Mouse (Mus musculus): ENCODE results near the gene Dhx29.

The Dhx29 gene

DNA sequence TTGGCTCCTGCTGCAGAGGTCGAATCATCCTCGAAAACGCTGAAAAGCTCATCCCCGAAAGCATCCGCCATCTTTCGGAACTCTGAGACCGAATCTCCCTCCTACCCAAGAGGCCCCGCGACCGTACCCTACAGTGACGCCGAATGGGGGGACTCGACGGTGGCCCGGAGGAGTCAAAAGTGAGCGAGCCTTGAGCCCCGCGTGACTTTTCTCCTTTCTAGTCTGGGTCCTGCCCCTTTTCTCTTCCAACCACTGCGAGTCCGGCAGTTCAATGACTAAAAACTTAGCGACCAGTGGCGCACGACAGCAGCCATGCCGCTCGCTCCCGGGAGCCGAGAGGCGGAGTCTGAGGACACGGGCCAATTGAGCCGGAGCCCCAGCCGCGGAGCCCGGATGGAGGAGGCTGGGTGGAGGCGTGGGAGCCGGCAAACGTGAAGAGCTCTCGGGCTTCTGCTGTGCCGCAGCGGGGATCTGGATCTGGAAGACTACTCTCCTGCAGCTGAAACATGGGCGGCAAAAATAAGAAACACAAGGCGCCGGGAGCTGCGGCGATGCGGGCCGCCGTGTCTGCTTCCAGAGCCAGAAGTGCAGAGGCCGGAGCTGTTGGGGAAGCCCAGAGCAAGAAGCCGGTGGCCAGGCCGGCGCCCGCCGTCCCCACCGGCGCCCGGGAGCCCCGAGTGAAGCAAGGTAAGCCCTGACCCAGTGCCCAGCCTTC, at the start of gene Dhx29, which contains the start of gene Mtrex:
TSS of gene Dhx29 (plus strand) at position 168 of the 715 bp plus-strand sequence.
TSS of gene Mtrex (minus strand) at position 112 of the 715 bp plus-strand sequence.
- in situ Hi-C loops (cut with MboI; ENCODE audit: low sequenced_read_pairs), result no loop called here

GRCm38 (mm10) chr13:112887234-112887633, 40.0 kb upstream of the Dhx29 start:
- in situ Hi-C loops (cut with MboI; ENCODE audit: low sequenced_read_pairs), result no loop called here

- in situ Hi-C loops (cut with MboI; ENCODE audit: low sequenced_read_pairs), result no loop called here
Measured at GRCm38 (mm10) chr13:112902176-112902575, 25.1 kb upstream of the Dhx29 start.

DNA sequence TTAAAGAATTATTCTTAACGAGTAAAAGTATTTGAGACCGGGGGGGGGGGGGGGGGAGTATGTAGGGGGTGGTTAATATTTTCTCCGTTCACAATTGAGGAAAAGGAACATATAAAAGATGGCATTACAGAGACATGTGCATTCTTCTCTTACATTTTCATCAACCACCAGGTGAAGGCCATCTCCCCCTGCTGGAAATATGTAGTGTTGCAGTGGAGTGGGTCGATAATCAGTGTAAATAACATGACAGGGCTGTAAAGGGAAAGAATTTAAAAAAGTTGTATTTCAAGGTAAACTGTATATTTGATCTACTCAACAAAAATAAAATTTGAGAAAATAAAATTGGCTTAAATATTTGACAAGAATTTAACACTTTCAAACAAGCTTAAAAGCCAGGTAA, 17.6 kb upstream of the Dhx29 start:
- in situ Hi-C loops (cut with MboI; ENCODE audit: low sequenced_read_pairs), result loop anchor here (10.0 kb wide), 1 partner anchor 235 kb away; no protein-coding TSS in a partner anchor

- in situ Hi-C loops (cut with MboI; ENCODE audit: low sequenced_read_pairs), result loop anchor here (10.0 kb wide), 1 partner anchor 236 kb away; no protein-coding TSS in a partner anchor
Measured at GRCm38 (mm10) chr13:112910434-112910833, 16.8 kb upstream of the Dhx29 start.

DNA sequence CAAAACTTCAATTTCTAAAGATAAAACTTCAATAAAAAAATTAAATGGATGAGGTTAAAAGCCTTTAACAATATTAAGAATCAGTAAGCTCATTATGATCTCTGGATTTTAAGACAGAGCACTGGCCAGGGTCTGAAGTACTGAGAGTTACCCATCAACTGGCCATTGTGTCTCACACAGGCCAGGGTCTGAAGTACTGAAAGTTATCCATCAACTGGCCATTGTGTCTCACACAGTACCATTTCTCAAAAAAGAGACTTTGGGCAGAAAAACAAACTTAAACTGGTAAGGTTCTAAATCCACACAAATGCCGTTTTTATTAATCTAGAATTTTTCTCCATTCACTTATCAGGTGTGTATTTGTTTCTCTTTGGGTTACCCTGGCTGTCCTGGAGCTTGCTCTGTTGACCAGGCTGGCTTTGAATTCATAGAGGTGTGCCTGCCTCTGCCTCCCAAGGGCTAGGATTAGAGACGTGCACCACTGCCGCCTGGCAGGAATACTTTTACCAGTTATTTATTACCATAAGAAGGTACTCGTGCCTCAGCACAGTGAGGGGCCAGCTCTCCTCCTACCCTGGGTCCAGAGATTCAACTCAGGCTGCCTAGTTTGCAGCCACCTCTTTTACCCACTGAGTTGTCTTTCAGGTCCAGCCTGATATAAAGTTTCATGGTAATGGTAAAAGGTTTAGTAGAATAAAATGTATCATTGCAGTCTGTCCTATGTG, 8.0 kb upstream of the Dhx29 start:
- in situ Hi-C loops (cut with MboI; ENCODE audit: low sequenced_read_pairs), result loop anchor here (10.0 kb wide), 1 partner anchor 245 kb away; no protein-coding TSS in a partner anchor

DNA sequence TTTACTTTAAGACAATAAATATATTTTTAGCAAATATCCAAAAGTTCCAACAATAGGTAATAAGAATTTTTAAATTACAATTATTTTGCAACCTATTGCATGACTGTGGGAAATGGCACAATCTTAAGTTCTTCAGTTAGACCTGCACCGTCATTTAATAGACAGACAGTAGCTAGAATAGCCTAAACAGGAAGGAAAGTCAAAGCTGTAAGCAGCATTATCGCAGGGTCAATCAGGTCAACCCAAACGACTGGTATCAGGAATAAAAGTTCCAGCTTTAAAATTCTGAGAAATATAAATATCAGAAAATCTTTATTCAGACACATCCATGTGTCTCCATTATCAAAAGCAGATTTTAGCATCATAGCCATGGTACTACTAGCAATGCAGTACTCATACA, 6.3 kb upstream of the Dhx29 start:
- in situ Hi-C loops (cut with MboI; ENCODE audit: low sequenced_read_pairs), result no loop called here

- in situ Hi-C loops (cut with MboI; ENCODE audit: low sequenced_read_pairs), result no loop called here
Measured at GRCm38 (mm10) chr13:112925266-112925665, 2.0 kb upstream of the Dhx29 start.

GRCm38 (mm10) chr13:112925976-112926375, 1.3 kb upstream of the Dhx29 start:
- in situ Hi-C loops (cut with MboI; ENCODE audit: low sequenced_read_pairs), result no loop called here

DNA sequence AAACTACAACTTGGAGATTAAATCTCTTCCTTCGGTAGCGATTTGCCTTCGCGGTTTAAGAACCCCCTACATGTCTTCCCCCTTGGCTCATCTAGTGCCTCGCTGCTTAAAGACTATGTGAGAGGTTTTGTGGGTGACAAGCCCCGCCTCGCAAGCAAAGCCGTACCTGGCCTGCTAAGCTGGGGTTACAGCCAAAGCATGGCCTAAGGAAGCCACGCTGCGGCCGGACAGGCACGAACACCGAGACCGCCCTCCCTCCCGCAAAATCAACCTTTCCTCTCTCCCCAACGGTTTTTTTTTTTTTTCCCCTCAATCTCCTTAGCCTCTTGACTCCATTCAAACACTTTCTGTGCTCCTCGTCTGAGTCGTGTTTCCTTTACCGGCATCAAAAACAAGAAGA, 458 bp upstream of the Dhx29 start:
- in situ Hi-C loops (cut with MboI; ENCODE audit: low sequenced_read_pairs), result no loop called here

DNA sequence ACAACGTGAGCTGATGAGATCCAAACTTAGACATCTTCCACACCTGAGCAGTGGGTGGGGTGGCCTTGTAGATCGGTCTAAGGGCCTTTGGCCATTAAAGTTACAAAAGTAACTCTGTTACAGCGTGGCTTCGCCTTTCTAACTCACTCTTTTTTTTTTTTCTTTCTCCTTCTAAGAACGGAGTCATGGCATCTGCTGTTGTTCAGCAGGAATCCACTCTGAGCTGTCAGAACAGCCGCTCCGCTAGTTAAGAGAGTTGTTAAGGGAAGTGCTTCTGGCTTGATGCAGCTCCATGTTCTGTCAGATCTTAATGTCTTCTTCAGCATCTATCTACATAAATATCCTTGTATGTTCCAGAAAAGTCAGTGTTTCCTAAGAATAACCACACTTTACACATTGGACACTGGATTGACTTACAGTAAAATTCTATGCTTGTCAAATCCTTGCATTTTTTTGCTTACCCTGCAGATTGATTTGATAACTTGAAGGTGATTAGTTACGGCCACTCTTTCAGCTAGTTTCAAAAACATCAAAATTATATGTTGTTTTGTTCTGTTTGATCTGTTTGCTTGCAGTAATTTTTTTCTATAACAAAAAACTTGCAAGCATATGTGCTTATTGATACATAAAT, 899 bp downstream of the Dhx29 start:
- in situ Hi-C loops (cut with MboI; ENCODE audit: low sequenced_read_pairs), result no loop called here

- in situ Hi-C loops (cut with MboI; ENCODE audit: low sequenced_read_pairs), result no loop called here
Measured at GRCm38 (mm10) chr13:112938130-112938529, 10.9 kb downstream of the Dhx29 start.

DNA sequence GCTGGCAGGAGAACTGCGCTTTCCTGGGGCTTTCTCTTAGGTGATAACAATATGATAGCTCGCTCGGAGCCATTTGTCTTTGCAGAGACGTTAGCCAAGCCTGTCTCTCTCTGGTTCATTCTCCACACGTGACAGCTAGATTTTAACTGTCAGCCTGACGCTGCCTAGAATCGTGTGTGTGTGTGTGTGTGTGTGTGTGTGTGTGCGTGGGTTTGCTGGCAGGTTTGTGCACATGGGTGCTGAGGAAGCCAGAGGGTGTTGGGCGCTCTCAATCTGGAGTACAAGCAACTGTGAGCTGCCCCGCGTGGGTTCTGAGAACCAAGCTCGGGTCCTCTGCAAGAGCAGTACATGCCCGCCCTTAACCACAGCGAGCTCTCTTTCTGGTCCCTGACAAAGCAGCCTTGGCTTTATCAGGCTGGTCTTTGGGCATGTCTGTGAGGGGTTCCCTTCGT, 14.7 kb downstream of the Dhx29 start:
- in situ Hi-C loops (cut with MboI; ENCODE audit: low sequenced_read_pairs), result no loop called here

DNA sequence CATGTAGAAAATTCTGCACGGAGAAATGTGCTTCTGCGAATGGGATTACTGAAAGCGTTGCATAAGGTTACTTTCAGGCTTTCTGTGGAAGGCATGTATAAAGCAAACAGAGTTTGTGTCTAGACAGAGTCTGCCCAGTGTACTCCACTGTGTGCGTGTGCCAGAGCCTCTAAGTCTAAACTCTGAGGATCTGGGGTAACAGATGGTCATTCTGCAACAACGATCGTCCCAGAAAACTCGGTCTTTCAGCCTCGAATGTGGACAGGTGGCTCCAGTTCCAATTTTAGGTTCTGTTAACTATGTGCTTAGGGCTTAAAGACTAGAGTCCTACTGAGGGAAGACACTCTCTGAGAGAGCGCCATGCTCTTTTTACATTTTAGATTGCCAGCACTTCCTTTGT, 18.1 kb downstream of the Dhx29 start:
- in situ Hi-C loops (cut with MboI; ENCODE audit: low sequenced_read_pairs), result no loop called here

GRCm38 (mm10) chr13:112945900-112946299, 18.6 kb downstream of the Dhx29 start:
- in situ Hi-C loops (cut with MboI; ENCODE audit: low sequenced_read_pairs), result no loop called here

DNA sequence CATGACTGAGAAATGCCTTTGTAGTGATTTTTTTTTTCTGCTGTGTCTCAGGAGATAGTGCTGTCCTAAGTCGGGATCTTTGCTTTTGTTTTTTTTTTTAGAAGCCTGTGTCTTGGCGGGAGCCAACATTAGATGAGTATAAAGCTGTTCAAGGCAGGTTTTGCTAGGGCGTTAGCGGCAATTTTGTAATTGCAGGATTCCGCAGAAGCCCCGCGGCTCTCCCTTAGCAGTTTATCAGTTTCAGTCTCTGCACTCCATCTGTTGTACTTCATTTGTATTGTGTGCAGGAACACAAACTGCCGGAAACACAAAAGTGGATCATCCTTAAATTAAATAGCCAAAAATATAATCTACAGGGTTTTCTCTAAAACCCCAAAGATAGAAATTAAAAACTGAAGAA, 26.8 kb downstream of the Dhx29 start:
- in situ Hi-C loops (cut with MboI; ENCODE audit: low sequenced_read_pairs), result no loop called here

- in situ Hi-C loops (cut with MboI; ENCODE audit: low sequenced_read_pairs), result no loop called here
Measured at GRCm38 (mm10) chr13:112963081-112963480, 35.8 kb downstream of the Dhx29 start.

- in situ Hi-C loops (cut with MboI; ENCODE audit: low sequenced_read_pairs), result no loop called here
Measured at GRCm38 (mm10) chr13:112964421-112964820, 37.2 kb downstream of the Dhx29 start.

GRCm38 (mm10) chr13:112967267-112967666, 40.0 kb downstream of the Dhx29 start:
- in situ Hi-C loops (cut with MboI; ENCODE audit: low sequenced_read_pairs), result no loop called here

DNA sequence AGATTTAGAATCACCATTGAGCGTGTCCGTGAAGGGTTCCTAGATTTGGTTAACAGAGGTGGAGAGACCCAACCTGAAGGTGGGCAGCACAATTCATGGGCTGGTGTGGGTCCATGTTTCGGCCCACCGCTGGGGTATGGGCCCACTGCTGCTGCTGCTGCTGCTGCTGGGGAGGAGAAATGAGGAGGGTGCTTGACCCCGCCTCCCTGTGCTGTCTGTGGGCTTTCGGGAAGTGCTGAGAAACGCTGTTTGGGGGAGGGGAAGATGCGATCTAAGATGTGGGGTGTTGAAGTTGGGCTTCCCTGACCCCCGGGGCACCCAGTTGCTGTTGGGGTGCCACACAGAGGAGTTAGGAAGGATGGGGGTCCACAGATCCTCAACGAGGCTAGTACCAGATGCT, 49.5 kb downstream of the Dhx29 start:
- in situ Hi-C loops (cut with MboI; ENCODE audit: low sequenced_read_pairs), result no loop called here

- in situ Hi-C loops (cut with MboI; ENCODE audit: low sequenced_read_pairs), result no loop called here
Measured at GRCm38 (mm10) chr13:112985605-112986450, 58.6 kb downstream of the Dhx29 start.

Data from CH12F3 (cell line).